Mouse (Mus musculus) hindbrain, embryonic 11.5 days (tissue): ENCODE data around the gene Asic5. TPM values are rescaled to one million over a fixed set of nuclear protein-coding genes. Genes with fewer than 3 reads are reported as not detected.
A peak's percentile ranks its signal among the peaks of the same experiment; 100 is the strongest.

Experiments used
- ATAC-seq: fragments of 200-750 bp; cut with Nextera tagmentation; 2 replicates; pipeline ENCODE4 v1.8.0; 2017; ENCODE audit warnings: mild to moderate bottlenecking, moderate TSS enrichment, moderate library complexity; ENCODE audit not compliant: low FRiP score
- DNase-seq: peaks from one replicate; pipeline ENCODE4 v3.0.0-alpha.2; 2015; ENCODE audit warnings: low spot score
- H3K27ac ChIP-seq: fragments of 300-500 bp; sonication (generic); 2 replicates; pipeline ENCODE4 v1.5.1; 2014; ENCODE audit warnings: mild to moderate bottlenecking, low read depth, low read length
- H3K27me3 ChIP-seq: fragments of 300-500 bp; sonication (generic); 2 replicates; pipeline ENCODE4 v1.6.1; 2014; ENCODE audit warnings: mild to moderate bottlenecking, low read length, moderate library complexity, mixed read lengths; ENCODE audit not compliant: control insufficient read depth, insufficient read depth
- H3K36me3 ChIP-seq: fragments of 300-500 bp; sonication (generic); 2 replicates; pipeline ENCODE4 v1.6.1; 2014; ENCODE audit warnings: mild to moderate bottlenecking, low read length, moderate library complexity, mixed read lengths; ENCODE audit not compliant: control insufficient read depth, insufficient read depth
- H3K4me1 ChIP-seq: fragments of 300-500 bp; sonication (generic); replicated peaks from 2 replicates; pipeline ENCODE4 v1.6.1; 2014; ENCODE audit warnings: low read length, mixed read lengths; ENCODE audit not compliant: control insufficient read depth, insufficient read depth
- H3K4me2 ChIP-seq: fragments of 300-500 bp; sonication (generic); replicated peaks from 2 replicates; pipeline ENCODE4 v1.6.1; 2014; ENCODE audit warnings: mild to moderate bottlenecking, low read depth, low read length
- H3K4me3 ChIP-seq: fragments of 300-500 bp; sonication (generic); 2 replicates; pipeline ENCODE4 v1.5.1; 2014; ENCODE audit warnings: low read depth, low read length
- H3K9ac ChIP-seq: fragments of 300-500 bp; sonication (generic); 2 replicates; pipeline ENCODE4 v1.6.1; 2014; ENCODE audit warnings: low read depth, low read length
- H3K9me3 ChIP-seq: fragments of 300-500 bp; sonication (generic); 2 replicates; pipeline ENCODE4 v1.6.1; 2016; ENCODE audit warnings: low read length; ENCODE audit not compliant: control insufficient read depth
- WGBS: fragments of 180-500 bp; shearing (Covaris S2); extraction: QIAGEN DNeasy Blood & Tissue Kit; methylation state at CpG from one replicate; pipeline ENCODE4 v1.1.7; 2014; 5-methylcytosine and 5-hydroxymethylcytosine counted together
- polyA plus RNA-seq: library from polyadenylated mRNA; unstranded; fragments of >200 nt; fragmentation: Nextera tagmentation; extraction: Ambion mirVana; gene quantifications from 2 replicates; pipeline ENCODE4 v1.2.1, GENCODE M21; 2014

Asic5 gene
- polyA plus RNA-seq, 1 experiment from 2014 or later = not detected

DNA sequence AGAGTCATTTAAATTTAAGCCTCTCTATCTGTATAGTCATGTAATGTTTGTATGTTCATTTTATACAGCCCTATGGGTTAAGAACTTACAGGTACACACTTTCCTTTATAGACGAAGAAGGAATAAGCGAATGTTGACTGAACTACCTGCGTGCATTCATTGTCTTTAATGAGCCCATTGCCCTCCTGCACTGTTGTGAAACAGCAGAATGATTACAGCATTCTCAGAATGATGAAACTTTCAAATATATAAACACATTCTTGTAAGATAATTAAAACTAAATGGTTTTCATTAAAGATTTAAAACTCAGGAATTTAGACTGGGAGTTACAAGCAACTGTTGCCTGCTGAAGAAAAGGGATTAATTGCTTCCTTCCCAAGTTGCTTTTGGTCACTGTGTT lies 5.5 kb downstream of the Asic5 start:
- H3K4me3 ChIP-seq = no peak overlapping the region
- ATAC-seq (no peak), DNase-seq (no peak)
- H3K9ac ChIP-seq = no peak overlapping the region
- no peaks in the 10 kb centered on the region for H3K36me3 ChIP-seq
- no peaks in the 10 kb centered on the region for H3K4me1 ChIP-seq
- WGBS = 92% methylated on average over 3 of the region's 3 CpGs
- H3K27me3 ChIP-seq = no peaks in the 10 kb centered on the region
- H3K9me3 ChIP-seq = no peaks in the 10 kb centered on the region
- H3K4me2 ChIP-seq = no peak overlapping the region
- H3K27ac ChIP-seq = no peak overlapping the region

DNA sequence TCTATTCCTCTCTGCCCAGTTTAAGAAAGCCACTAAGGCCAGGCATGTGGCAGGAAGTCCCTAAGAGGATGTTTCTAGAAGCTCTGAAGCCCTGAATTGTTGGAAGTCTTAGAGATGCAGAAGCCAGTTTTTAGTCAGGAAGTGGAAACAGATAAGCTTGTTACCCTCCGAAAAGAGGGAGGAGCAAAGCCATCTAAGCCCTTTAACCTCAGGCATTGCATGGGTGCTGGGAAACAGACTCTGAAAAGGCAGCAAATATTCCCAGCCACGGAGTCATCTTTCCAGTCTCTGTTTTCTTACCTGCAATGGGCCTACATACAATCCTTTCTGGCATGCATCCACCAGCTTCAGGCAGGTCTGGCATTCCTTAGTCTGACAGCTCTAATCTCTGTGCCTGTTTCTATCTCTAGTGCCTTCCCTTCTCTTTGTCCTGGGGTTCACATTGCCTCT lies 7.6 kb downstream of the Asic5 start:
- no peaks in the 10 kb centered on the region for H3K9me3 ChIP-seq
- H3K27me3 ChIP-seq = no peaks in the 10 kb centered on the region
- H3K36me3 ChIP-seq = no peaks in the 10 kb centered on the region
- H3K9ac ChIP-seq = no peak overlapping the region
- no peaks in the 10 kb centered on the region for H3K4me1 ChIP-seq
- H3K4me3 ChIP-seq = no peak overlapping the region
- WGBS = 59% methylated on average over 2 of the region's 2 CpGs
- no peak for DNase-seq
- no peak overlapping the region for H3K27ac ChIP-seq
- H3K4me2 ChIP-seq = no peak overlapping the region
- ATAC-seq = no peak

DNA sequence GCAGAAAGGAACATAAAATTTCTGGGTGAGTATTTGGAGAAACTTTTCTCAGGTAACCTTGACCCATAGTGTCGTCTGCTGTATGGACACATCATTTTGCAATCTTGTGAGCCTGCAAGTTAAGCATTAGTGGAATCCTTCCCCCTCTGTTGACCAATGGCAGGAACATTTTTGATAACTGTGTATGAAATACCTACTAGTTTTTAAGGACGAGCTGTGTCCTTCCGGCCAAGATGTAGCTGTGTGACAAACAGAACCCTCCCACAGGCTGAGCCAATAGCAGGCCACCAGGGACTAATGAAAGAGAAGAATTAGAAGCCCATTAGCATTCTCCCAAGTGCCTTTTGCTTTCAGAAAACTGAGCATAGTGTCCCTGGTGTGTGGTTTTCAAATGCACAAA lies 8.4 kb downstream of the Asic5 start:
- 73% methylated on average over 3 of the region's 3 CpGs for WGBS
- Histone ChIP-seq H3K4me1 (no peaks in the 10 kb centered on the region), H3K36me3 (no peaks in the 10 kb centered on the region), H3K27me3 (no peaks in the 10 kb centered on the region), H3K9me3 (no peaks in the 10 kb centered on the region), H3K4me3 (no peak overlapping the region), H3K27ac (no peak overlapping the region), H3K4me2 (no peak overlapping the region), H3K9ac (no peak overlapping the region)
- DNase-seq = no peak
- no peak for ATAC-seq

DNA sequence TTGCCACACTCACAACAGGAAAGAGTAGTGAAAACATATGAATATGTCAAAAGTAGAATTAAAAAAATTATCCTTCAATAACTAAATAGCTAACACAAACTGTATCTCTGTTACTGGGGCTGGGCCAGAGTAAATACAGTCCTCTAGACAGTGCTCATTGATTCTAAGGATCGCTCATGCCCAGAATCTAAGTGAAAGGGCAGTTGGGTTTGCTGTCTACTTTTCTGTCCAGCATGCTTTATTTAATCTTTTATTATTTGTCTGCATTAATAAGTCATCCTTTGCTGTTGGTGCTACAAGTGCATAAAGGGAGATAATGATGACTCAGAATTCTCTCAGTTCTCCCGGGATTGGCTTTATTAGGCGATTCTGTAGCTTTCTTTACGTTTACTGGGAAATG lies 13.3 kb downstream of the Asic5 start:
- Histone ChIP-seq H3K36me3 (no peaks in the 10 kb centered on the region), H3K27me3 (no peaks in the 10 kb centered on the region), H3K4me3 (no peak overlapping the region), H3K4me2 (no peak overlapping the region), H3K9ac (no peak overlapping the region), H3K9me3 (no peaks in the 10 kb centered on the region), H3K4me1 (no peaks in the 10 kb centered on the region), H3K27ac (no peak overlapping the region)
- DNase-seq (no peak), ATAC-seq (no peak)
- 52% methylated on average over 4 of the region's 4 CpGs for WGBS

DNA sequence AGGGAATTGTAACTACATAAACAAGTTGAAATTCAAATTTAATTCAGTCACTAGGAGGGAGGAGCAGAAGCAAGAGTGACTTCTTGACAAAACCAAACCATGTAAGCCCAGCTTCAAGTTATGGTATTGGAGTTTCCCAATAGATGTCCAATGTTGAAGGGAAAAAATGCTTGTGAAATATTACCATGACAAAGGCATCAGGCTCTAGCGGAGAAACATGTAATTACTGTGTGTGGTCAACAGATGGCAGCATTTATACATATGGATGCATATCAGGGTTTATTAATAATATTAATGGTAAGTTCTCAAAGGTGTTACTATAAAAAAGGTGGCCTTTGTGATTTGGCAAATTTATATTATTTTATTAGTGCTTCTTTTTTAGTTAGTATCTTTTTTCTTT lies 13.9 kb downstream of the Asic5 start:
- 3% methylated on average over 1 of the region's 1 CpGs for WGBS
- DNase-seq = peak; percentile 62
- no peaks in the 10 kb centered on the region for H3K4me1 ChIP-seq
- H3K36me3 ChIP-seq = no peaks in the 10 kb centered on the region
- no peak overlapping the region for H3K4me2 ChIP-seq
- H3K27me3 ChIP-seq = no peaks in the 10 kb centered on the region
- no peak overlapping the region for H3K9ac ChIP-seq
- H3K4me3 ChIP-seq = no peak overlapping the region
- no peaks in the 10 kb centered on the region for H3K9me3 ChIP-seq
- peak; percentile 56 for ATAC-seq
- H3K27ac ChIP-seq = no peak overlapping the region

DNA sequence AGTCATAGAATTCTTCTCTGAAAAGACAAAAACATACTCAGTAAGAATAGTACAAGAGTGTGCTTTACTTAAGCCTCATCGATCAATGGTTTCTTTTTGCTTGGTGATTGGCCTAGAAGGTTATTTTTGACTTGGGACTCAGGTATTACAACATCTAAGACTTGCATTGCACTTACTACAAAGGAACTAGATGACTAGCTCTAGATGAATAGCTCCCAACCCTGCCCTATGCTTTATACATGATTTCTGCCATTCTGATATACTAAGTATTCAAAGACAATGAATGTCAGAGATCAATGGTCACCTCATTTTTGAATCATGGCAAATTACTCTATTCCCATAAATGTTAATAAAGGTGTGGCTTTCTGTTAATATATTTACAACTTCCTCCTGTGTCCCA lies 24.9 kb downstream of the Asic5 start:
- Histone ChIP-seq H3K36me3 (no peaks in the 10 kb centered on the region), H3K4me3 (no peak overlapping the region), H3K9me3 (no peaks in the 10 kb centered on the region), H3K9ac (no peak overlapping the region), H3K4me1 (no peaks in the 10 kb centered on the region), H3K27me3 (no peaks in the 10 kb centered on the region), H3K27ac (no peak overlapping the region), H3K4me2 (no peak overlapping the region)
- ATAC-seq (no peak), DNase-seq (no peak)
- 91% methylated on average over 1 of the region's 1 CpGs for WGBS

DNA sequence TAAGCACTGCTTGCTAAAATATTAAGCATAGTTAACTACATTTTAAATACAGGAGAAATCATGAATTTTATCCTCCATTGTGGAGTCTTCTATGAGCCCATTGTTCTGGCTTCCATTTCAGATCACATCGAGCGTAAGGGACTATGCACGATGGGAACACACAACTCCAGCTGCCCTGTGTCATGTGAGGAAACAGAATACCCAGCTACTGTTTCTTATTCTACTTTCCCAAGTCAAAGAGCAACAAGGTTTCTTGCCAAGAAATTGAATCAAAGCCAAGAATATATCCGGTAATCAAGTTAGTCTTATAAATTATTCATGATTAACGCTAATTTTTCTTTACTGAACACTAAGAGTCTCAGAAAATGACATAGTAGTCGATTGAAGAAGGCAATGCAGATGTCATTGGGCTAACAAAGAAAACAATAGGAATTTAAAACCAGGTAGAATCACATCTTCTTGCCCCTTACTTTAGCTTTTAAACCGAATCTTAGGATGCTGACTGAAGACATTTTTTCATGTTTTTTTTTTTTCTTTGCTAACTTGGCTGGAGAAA lies 32.1 kb downstream of the Asic5 start:
- Histone ChIP-seq H3K36me3 (no peaks in the 10 kb centered on the region), H3K9me3 (no peaks in the 10 kb centered on the region), H3K4me2 (no peak overlapping the region), H3K4me1 (no peaks in the 10 kb centered on the region), H3K27me3 (no peaks in the 10 kb centered on the region), H3K27ac (no peak overlapping the region), H3K4me3 (no peak overlapping the region), H3K9ac (no peak overlapping the region)
- ATAC-seq (peak; percentile 57; the same call in 1 of the 2 replicates), DNase-seq (no peak)
- WGBS = 59% methylated on average over 7 of the region's 7 CpGs

DNA sequence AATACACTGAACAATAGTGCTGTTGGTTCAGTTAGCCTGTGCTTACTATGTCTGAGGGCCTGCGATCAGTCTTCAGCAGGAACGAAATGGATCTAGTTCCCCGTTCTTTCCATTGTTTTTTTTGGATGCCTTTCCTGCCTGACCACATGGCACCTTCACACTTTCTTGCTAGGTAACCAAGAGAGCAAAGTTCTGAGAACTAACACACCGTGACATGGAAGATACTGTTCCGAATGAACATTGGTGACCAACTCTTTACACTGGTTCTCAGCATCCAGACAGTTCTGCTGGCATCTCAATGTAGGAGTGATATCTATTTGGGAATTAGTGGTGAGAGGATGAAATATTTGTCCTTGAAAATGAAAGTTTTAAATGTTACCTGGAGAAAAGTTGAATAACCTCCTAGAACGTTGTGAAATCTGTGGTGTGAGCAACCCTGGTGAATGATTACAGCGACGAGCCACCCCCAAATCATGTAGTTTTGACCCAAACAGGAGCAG lies 40.4 kb downstream of the Asic5 start:
- Histone ChIP-seq H3K27me3 (no peaks in the 10 kb centered on the region), H3K9me3 (no peaks in the 10 kb centered on the region), H3K27ac (no peak overlapping the region), H3K4me3 (no peak overlapping the region), H3K4me1 (no peaks in the 10 kb centered on the region), H3K4me2 (no peak overlapping the region), H3K36me3 (no peaks in the 10 kb centered on the region), H3K9ac (no peak overlapping the region)
- 92% methylated on average over 8 of the region's 8 CpGs for WGBS
- no peak for DNase-seq
- ATAC-seq = no peak

DNA sequence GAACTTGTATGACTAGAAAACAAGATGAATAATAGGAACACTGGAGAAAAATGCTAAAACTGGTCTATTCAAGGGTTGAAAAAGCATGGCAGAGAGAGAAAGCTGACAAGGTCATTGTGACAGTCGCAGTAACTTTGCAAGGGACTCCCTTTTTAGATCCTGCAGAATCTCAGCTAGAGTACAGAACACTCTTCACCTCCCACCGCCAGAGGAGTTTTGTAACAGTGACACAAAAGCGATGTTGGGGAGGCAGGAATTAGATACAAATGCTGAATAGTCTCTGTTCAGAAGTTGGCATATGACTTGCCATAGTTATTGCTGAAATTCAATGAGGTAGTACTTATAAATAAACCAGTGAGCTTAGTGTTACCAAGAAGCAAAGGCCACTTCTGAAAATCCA lies 41.0 kb downstream of the Asic5 start:
- ATAC-seq (no peak), DNase-seq (no peak)
- no peaks in the 10 kb centered on the region for H3K4me1 ChIP-seq
- H3K27ac ChIP-seq = no peak overlapping the region
- no peak overlapping the region for H3K4me2 ChIP-seq
- no peak overlapping the region for H3K9ac ChIP-seq
- no peaks in the 10 kb centered on the region for H3K9me3 ChIP-seq
- 77% methylated on average over 3 of the region's 3 CpGs for WGBS
- H3K4me3 ChIP-seq = no peak overlapping the region
- no peaks in the 10 kb centered on the region for H3K27me3 ChIP-seq
- no peaks in the 10 kb centered on the region for H3K36me3 ChIP-seq
